Mouse (Mus musculus) lung, adult 2 months (tissue): ENCODE measurements around the gene Tubgcp5.

Experiments used
- CTCF ChIP-seq: fragments of 200-500 bp; IDR thresholded peaks from 2 replicates; pipeline ENCODE4 v1.5.1; 2011; ENCODE audit warnings: mild to moderate bottlenecking, low read length, control low read depth; ENCODE audit not compliant: insufficient read depth
- POLR2A ChIP-seq: fragments of 200-500 bp; IDR thresholded peaks from 2 replicates; pipeline ENCODE4 v1.6.1; 2011; ENCODE audit warnings: low read depth, mild to moderate bottlenecking, control low read depth, low read length, borderline replicate concordance; ENCODE audit errors: extremely low read depth

GRCm38 (mm10) chr7:55859956-55860355 is 66.0 kb downstream of the Tubgcp5 start:
- TF ChIP-seq CTCF (no peak), POLR2A (no peak)
